Mouse (Mus musculus) lung, embryonic 15.5 days (tissue): Measurements from ENCODE around the gene Pth2. TPM values are rescaled to one million over a fixed set of nuclear protein-coding genes. Genes with fewer than 3 reads are reported as not detected.
A peak's percentile ranks its signal among the peaks of the same experiment; 100 is the strongest.

Experiments
- ATAC-seq: fragments of 200-750 bp; cut with Nextera tagmentation; 2 replicates; pipeline ENCODE4 v1.8.0; 2017; ENCODE audit warnings: moderate number of reproducible peaks, borderline replicate concordance; ENCODE audit not compliant: low FRiP score, low TSS enrichment; ENCODE audit errors: extremely low read depth
- H3K27ac ChIP-seq: fragments of 300-500 bp; sonication (generic); 2 replicates; pipeline ENCODE4 v1.5.1; 2015; ENCODE audit warnings: moderate library complexity, mild to moderate bottlenecking, inconsistent platforms
- H3K27me3 ChIP-seq: fragments of 300-500 bp; sonication (generic); 2 replicates; pipeline ENCODE4 v1.6.1; 2015; ENCODE audit warnings: inconsistent platforms
- H3K36me3 ChIP-seq: fragments of 300-500 bp; sonication (generic); 2 replicates; pipeline ENCODE4 v1.6.1; 2015; ENCODE audit warnings: inconsistent platforms
- H3K4me1 ChIP-seq: fragments of 300-500 bp; sonication (generic); 2 replicates; pipeline ENCODE4 v1.6.1; 2015; ENCODE audit warnings: inconsistent platforms
- H3K4me2 ChIP-seq: fragments of 300-500 bp; sonication (generic); 2 replicates; pipeline ENCODE4 v1.6.1; 2015; ENCODE audit warnings: inconsistent platforms, mild to moderate bottlenecking, moderate library complexity
- H3K4me3 ChIP-seq: fragments of 300-500 bp; sonication (generic); 2 replicates; pipeline ENCODE4 v1.5.1; 2015; ENCODE audit warnings: mild to moderate bottlenecking, inconsistent platforms
- H3K9ac ChIP-seq: fragments of 300-500 bp; sonication (generic); 2 replicates; pipeline ENCODE4 v1.6.1; 2015; ENCODE audit warnings: inconsistent platforms
- H3K9me3 ChIP-seq: fragments of 300-500 bp; sonication (generic); 2 replicates; pipeline ENCODE4 v1.6.1; 2016; ENCODE audit warnings: inconsistent platforms
- WGBS: fragments of 180-500 bp; shearing (Covaris S2); methylation state at CpG from one replicate; pipeline ENCODE4 v1.1.7; 2015; 5-methylcytosine and 5-hydroxymethylcytosine counted together
- polyA plus RNA-seq: library from polyadenylated mRNA; unstranded; fragments of >200 nt; fragmentation: Nextera tagmentation; extraction: Ambion mirVana; gene quantifications from 2 replicates; pipeline ENCODE4 v1.2.1, GENCODE M21; 2015

Pth2 gene
- not detected in 2 replicates for polyA plus RNA-seq

DNA sequence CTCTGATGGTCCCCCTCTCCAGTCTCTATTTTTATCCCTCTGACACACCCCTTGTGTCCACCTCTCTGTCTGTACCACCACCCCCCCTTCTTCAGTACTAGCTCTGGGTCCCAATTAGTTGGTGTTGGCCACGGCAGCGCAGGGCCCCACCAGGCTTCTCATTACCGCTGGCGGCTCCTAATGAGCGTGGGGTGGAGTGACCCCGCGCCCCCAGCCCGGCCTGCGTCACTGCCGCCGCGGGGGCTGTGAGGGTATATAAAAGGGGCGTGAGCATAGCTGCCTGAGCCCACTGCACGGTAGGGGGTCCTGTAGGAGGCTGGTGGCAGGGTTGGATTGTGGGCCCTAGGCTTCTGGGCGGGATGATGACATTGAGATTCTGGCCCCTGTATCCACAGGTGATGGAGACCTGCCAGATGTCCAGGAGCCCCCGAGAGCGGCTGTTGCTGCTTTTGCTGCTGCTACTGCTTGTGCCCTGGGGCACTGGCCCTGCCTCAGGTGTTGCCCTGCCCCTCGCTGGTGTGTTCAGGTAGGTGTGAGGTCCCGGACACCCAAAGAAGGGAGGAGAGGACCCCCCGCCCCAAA, at the start of gene Pth2:
Pth2 (plus strand) TSS at position 100 of the 582 bp plus-strand sequence.
- 19% methylated on average over 20 of the region's 20 CpGs for WGBS
- Histone ChIP-seq H3K4me2 (peak within 1 kb of the TSS; percentile 59; the same call in 1 of the 2 replicates), H3K27me3 (peaks cover 100% of the 10 kb centered on the region), H3K4me1 (peaks cover 13% of the 10 kb centered on the region), H3K9me3 (no peaks in the 10 kb centered on the region), H3K9ac (no peak within 1 kb of the TSS), H3K4me3 (no peak within 1 kb of the TSS; the same call in 1 of the 2 replicates), H3K36me3 (no peaks in the 10 kb centered on the region), H3K27ac (no peak within 1 kb of the TSS)
- ATAC-seq, result no peak

GRCm38 (mm10) chr7:45131850-45132249, 48.9 kb upstream of the Pth2 start:
- no peak overlapping the region for H3K4me3 ChIP-seq
- 64% methylated on average over 11 of the region's 11 CpGs for WGBS
- H3K27ac ChIP-seq, result no peak overlapping the region
- no peaks in the 10 kb centered on the region for H3K27me3 ChIP-seq
- no peak overlapping the region for H3K9ac ChIP-seq
- H3K36me3 ChIP-seq, result peaks cover 4% of the 10 kb centered on the region
- ATAC-seq, result no peak
- H3K4me1 ChIP-seq, result peaks cover 23% of the 10 kb centered on the region
- H3K9me3 ChIP-seq, result no peaks in the 10 kb centered on the region
- no peak overlapping the region for H3K4me2 ChIP-seq

- no peaks in the 10 kb centered on the region; the same call in 1 of the 2 replicates for H3K27me3 ChIP-seq
- H3K4me2 ChIP-seq, result no peak overlapping the region
- no peak overlapping the region for H3K9ac ChIP-seq
- WGBS, result 71% methylated on average over 8 of the region's 8 CpGs
- H3K9me3 ChIP-seq, result no peaks in the 10 kb centered on the region
- no peak overlapping the region for H3K27ac ChIP-seq
- ATAC-seq, result no peak
- H3K4me3 ChIP-seq, result no peak overlapping the region
- peaks cover 17% of the 10 kb centered on the region for H3K4me1 ChIP-seq
- H3K36me3 ChIP-seq, result no peaks in the 10 kb centered on the region
Observed at GRCm38 (mm10) chr7:45133446-45134159, 47.2 kb upstream of the Pth2 start.

DNA sequence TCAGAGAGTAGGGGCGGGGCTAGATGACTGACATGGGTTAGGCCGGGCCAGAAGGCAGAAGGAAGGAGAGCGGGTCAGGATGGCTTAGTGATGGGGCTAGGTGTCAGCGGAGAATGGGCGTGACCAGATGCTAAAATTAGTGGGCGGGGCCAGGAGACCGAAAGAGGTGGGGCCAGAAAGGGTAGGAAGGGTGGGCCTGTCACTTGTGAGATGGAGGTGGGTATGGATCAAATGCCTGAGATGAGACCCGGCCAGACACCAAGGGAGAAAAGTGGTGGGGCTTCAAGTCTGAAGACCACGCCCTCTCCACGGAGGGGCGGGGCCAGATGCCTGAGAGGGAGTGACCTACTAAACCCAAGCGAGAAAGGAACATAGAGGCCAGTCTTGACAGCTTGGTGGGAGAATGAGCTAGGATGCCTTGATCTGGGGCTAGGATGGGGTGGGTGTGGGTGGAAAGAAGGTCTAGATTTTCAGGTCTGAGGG, 46.2 kb upstream of the Pth2 start:
- 0 out of 2 replicates have a peak overlapping the region, but pooled peaks have one; percentile 0 for H3K4me2 ChIP-seq
- ATAC-seq, result peak; percentile 40; the same call in 1 of the 2 replicates

DNA sequence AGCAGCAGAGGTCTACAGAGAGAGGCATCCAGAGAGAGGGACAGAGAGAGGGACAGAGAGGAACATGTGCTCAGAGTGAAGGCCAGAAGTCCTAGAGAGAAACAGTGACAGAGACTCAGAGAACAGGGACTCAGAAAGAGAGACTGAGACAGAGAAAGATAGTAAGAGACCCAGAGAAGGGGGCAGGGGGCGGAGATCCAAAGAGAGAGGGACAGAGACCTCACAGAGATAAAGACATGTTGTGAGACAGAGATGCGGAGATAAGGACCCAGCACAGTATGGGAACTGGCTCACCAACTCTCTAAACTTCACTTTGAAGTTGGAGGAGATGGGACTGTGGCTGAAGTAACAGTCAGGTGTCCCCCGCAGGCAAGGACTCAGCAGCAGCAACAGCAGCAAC, 45.4 kb upstream of the Pth2 start:
- ATAC-seq, result no peak
- Histone ChIP-seq H3K9me3 (no peaks in the 10 kb centered on the region), H3K27ac (no peak overlapping the region), H3K4me3 (peak overlapping the region; percentile 69), H3K27me3 (no peaks in the 10 kb centered on the region; the same call in 1 of the 2 replicates), H3K4me1 (peaks cover 9% of the 10 kb centered on the region; the same call in 1 of the 2 replicates), H3K4me2 (peak overlapping the region; percentile 82), H3K9ac (no peak overlapping the region), H3K36me3 (no peaks in the 10 kb centered on the region)
- WGBS, result 54% methylated on average over 3 of the region's 3 CpGs

More for the DNA sequence above, 46.2 kb upstream of the Pth2 start:
- H3K27ac ChIP-seq, result no peak overlapping the region
- no peaks in the 10 kb centered on the region for H3K9me3 ChIP-seq
- H3K27me3 ChIP-seq, result no peaks in the 10 kb centered on the region; the same call in 1 of the 2 replicates
- peaks cover 17% of the 10 kb centered on the region for H3K4me1 ChIP-seq
- H3K4me3 ChIP-seq, result no peak overlapping the region
- H3K9ac ChIP-seq, result no peak overlapping the region
- 9% methylated on average over 12 of the region's 12 CpGs for WGBS
- H3K36me3 ChIP-seq, result no peaks in the 10 kb centered on the region

DNA sequence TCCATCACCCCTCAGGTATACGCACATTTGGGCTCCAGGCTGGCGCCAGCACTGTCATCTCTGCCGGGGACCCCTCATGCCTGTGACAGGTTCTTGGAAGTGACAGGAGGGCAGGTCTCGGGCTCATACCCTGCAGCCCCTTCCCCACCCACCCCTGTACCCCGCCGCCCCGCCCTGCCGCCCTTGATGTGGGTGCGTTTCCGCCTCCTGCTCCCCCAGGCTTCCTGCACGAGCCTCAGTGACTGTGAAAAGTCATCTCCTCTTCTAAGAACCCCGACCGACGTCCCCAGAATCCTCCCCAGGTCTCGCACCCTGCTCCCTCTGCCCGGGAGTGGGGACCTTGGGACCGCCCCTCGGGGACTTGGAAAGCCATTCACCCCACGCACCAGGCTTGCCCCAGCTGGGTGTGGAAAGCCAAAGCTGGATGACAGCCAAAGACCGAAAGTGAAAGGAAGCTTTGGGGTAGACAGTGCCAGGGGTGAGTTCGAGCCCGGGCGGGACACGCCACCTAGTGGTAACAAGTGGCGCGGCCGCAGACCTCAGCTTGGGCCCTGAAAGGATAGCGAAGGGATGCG, 44.7 kb upstream of the Pth2 start, which contains the start of the genes Gm45713 and Flt3l:
Gm45713 (minus strand) TSS at position 239 of the 575 bp plus-strand sequence.
Flt3l (minus strand) TSS at position 440 of the 575 bp plus-strand sequence.
- no peaks in the 10 kb centered on the region; the same call in 1 of the 2 replicates for H3K27me3 ChIP-seq
- WGBS, result 1% methylated on average over 29 of the region's 29 CpGs
- H3K4me3 ChIP-seq, result peak within 1 kb of the TSS; percentile 69
- H3K4me2 ChIP-seq, result peak within 1 kb of the TSS; percentile 82
- no peaks in the 10 kb centered on the region for H3K36me3 ChIP-seq
- no peak within 1 kb of the TSS for H3K27ac ChIP-seq
- H3K9ac ChIP-seq, result peak within 1 kb of the TSS; percentile 72
- no peaks in the 10 kb centered on the region for H3K9me3 ChIP-seq
- peaks cover 9% of the 10 kb centered on the region; the same call in 1 of the 2 replicates for H3K4me1 ChIP-seq
- peak; percentile 84 for ATAC-seq

DNA sequence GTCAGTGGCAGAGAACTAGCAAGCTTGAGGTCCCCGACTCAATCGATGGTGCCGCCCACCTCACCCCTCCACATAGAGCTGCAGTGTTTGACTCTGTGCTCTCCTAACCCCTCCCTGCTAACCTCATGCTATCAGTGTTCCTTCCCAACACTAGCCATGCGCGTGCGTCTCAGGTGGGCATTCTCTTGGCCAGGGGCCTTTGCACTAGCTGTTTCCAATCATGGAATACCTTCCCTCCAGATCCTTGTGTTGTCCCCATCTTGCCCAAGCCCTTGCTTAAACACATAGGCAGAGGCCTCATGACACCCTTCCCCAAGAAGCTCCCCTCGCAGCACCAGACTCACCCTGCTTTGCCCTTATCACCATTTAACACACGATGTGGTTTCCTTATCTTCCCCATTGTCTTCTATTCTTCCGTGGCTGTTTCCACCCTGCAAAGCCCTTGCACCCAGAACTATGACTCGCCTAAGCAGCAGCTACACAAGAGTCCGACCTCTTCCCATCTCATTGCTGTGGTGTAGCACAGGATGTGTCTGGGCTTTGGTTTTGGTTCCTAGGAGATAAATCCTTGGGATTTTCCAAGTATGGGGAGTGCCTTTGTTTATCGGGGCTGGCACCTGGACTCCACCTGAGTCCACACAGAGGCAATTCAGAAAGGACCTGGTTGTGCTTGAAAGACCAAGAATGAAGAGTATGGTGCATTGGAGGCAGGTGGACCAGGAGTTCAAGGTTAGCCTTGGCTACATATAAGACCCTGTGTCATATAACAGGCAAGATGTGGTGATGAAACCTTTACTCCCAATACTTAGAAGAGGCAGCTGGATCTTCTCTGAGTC, 43.4 kb upstream of the Pth2 start:
- WGBS, result 68% methylated on average over 12 of the region's 12 CpGs
- Histone ChIP-seq H3K27ac (no peak overlapping the region), H3K36me3 (peaks cover 6% of the 10 kb centered on the region), H3K9me3 (no peaks in the 10 kb centered on the region), H3K4me3 (no peak overlapping the region), H3K4me2 (no peak overlapping the region), H3K4me1 (peaks cover 9% of the 10 kb centered on the region; the same call in 1 of the 2 replicates), H3K9ac (no peak overlapping the region), H3K27me3 (no peaks in the 10 kb centered on the region; the same call in 1 of the 2 replicates)
- no peak for ATAC-seq

DNA sequence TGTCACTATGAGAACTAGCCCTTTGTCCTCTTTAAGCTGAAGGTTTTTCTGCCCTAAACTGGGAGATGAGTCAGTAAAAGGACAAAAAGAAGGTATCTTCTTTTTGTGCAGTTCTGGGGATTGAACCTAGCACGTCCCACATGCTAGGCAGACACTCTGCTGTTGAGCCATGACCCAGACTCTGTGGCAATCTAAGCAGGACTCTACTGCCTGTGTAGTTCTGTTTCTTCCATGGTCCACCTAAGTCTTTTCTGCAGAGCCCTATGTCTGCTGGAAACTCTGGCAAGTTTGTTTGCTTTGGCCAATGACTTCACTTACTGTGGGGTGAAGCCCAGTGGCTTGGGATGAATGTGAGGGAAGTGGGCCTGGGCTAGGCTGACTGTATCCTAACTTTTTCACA, 42.4 kb upstream of the Pth2 start:
- H3K4me1 ChIP-seq, result peaks cover 9% of the 10 kb centered on the region; the same call in 1 of the 2 replicates
- no peaks in the 10 kb centered on the region for H3K9me3 ChIP-seq
- WGBS, result 77% methylated on average over 1 of the region's 1 CpGs
- H3K9ac ChIP-seq, result no peak overlapping the region
- H3K4me2 ChIP-seq, result no peak overlapping the region
- H3K27ac ChIP-seq, result no peak overlapping the region
- peaks cover 10% of the 10 kb centered on the region for H3K36me3 ChIP-seq
- no peaks in the 10 kb centered on the region; the same call in 1 of the 2 replicates for H3K27me3 ChIP-seq
- no peak for ATAC-seq
- H3K4me3 ChIP-seq, result no peak overlapping the region

GRCm38 (mm10) chr7:45139904-45140723, 40.7 kb upstream of the Pth2 start:
- no peak for ATAC-seq
- Histone ChIP-seq H3K4me1 (0 out of 2 replicates have a peak, but pooled peaks cover 4% of the 10 kb centered on the region), H3K9ac (no peak overlapping the region), H3K27ac (no peak overlapping the region), H3K27me3 (no peaks in the 10 kb centered on the region; the same call in 1 of the 2 replicates), H3K4me2 (no peak overlapping the region), H3K36me3 (peaks cover 20% of the 10 kb centered on the region), H3K9me3 (no peaks in the 10 kb centered on the region), H3K4me3 (no peak overlapping the region)
- 59% methylated on average over 8 of the region's 8 CpGs for WGBS

DNA sequence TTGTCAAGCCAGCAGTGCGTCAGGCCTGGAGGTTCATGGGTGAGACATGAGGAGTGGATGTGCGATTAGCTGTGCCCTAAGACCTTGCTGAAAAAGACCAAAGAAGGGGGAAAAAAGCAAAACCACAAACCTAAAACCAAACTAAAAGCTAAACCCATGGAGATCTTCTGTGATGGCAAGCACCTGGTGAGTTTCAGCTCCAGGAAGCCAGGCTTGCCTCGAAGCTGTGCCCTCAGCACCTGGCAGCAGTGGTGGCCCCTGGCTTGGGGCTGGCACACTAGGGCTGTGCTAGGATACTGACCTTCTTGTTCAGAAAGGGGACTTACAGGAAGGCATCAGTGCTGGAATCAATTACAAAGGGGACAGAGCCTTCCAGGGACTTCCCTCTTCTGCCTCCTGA, 39.5 kb upstream of the Pth2 start:
- Histone ChIP-seq H3K4me1 (no peaks in the 10 kb centered on the region), H3K27me3 (no peaks in the 10 kb centered on the region; the same call in 1 of the 2 replicates), H3K9ac (no peak overlapping the region), H3K27ac (no peak overlapping the region), H3K36me3 (peaks cover 30% of the 10 kb centered on the region), H3K4me3 (no peak overlapping the region), H3K9me3 (no peaks in the 10 kb centered on the region), H3K4me2 (no peak overlapping the region)
- 94% methylated on average over 3 of the region's 3 CpGs for WGBS
- ATAC-seq, result no peak
